8 mouse cellular contexts compared by ENCODE assay signal in the genomic region with DNA sequence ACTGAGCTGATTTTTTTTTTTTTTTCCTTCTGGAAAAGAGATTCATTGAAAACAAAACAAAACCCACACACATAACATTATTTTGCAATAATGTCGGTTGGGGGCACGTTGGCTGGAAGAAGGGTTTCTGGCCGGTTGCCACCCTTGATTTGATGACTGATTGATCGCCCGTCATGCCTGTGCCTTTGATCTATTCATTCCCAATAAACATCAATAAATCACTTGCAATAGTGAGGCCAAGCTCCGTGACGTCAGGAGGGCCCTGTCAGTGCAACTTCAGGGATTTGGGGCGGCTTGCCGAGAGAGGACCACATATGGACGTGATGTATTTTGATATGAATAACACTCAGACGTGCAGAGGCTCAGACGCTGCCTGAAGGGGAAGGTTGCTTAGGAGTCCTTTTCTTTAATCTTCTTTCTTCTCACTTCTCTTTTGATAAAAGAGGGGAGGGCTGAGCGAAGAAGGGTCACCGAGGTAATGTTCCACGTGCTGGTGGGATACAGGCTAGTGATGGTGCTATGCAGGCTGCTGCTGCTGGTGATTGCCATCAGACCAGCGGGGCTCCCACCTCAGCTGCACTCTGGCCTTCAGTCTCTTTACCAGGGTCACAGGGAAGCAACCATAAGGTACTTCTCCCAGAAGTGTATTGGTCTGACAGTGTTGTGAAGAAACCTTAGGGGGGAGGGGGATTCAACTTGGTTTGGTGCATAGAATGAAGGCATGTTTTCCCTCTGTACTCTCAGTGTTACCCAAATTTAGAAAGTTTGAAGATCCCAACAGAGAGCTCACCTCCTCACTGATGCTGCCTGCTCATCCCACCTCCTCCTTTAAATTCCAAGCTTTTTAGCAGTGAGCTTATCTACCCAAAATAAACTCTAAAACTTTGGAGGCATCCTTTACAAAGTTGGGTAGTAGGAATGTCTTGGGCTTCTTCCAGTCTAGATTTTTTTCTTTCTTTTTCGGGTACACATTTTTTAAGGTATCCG. TPM values are rescaled to one million over a fixed set of nuclear protein-coding genes. Genes with fewer than 3 reads are reported as not detected.
DNase-seq lines count a peak whose midpoint lies in the region; ATAC-seq lines count a peak whose summit lies in the region.

No protein-coding gene starts in this region.

- no peaks in the 10 kb centered on the region for H3K36me3 ChIP-seq in kidney, embryonic 14.5 days (ENCODE audit: control insufficient read depth, insufficient read depth, low read length)
- H3K36me3 ChIP-seq in embryonic facial prominence, embryonic 11.5 days (replicated peaks; ENCODE audit: control insufficient read depth, insufficient read depth, low read depth, low read length), result no peaks in the 10 kb centered on the region
- H3K36me3 ChIP-seq in intestine, embryonic 16.5 days (ENCODE audit: control insufficient read depth, insufficient read depth, low read length), result no peaks in the 10 kb centered on the region

- H3K9me3 ChIP-seq in kidney, embryonic 14.5 days (ENCODE audit: control insufficient read depth, low read length), result no peaks in the 10 kb centered on the region
- H3K9me3 ChIP-seq in embryonic facial prominence, embryonic 11.5 days (replicated peaks; ENCODE audit: control insufficient read depth, low read length), result no peaks in the 10 kb centered on the region
- H3K9me3 ChIP-seq in intestine, embryonic 16.5 days (ENCODE audit: control insufficient read depth, low read length), result no peaks in the 10 kb centered on the region

- peaks cover 35% of the 10 kb centered on the region for H3K27me3 ChIP-seq in kidney, embryonic 14.5 days (ENCODE audit: control insufficient read depth, insufficient read depth, low read length)
- peaks cover 12% of the 10 kb centered on the region for H3K27me3 ChIP-seq in embryonic facial prominence, embryonic 11.5 days (ENCODE audit: control insufficient read depth, insufficient read depth, low read length)
- peaks cover 7% of the 10 kb centered on the region for H3K27me3 ChIP-seq in intestine, embryonic 16.5 days (replicated peaks; ENCODE audit: control insufficient read depth, insufficient read depth, low read length)

- no peaks in the 10 kb centered on the region; the same call in 1 of the 2 replicates for H3K4me1 ChIP-seq in kidney, embryonic 14.5 days (ENCODE audit: control insufficient read depth, insufficient read depth, low read length)
- peaks cover 8% of the 10 kb centered on the region for H3K4me1 ChIP-seq in embryonic facial prominence, embryonic 11.5 days (ENCODE audit: control insufficient read depth, insufficient read depth, low read length)
- peaks cover 16% of the 10 kb centered on the region for H3K4me1 ChIP-seq in intestine, embryonic 16.5 days (ENCODE audit: control insufficient read depth, insufficient read depth, low read length)

- H3K4me3 ChIP-seq in kidney, embryonic 14.5 days (ENCODE audit: low read length), result peak overlapping the region; percentile 74
- peak overlapping the region; percentile 79 for H3K4me3 ChIP-seq in embryonic facial prominence, embryonic 11.5 days (ENCODE audit: low read depth, low read length)
- peak overlapping the region; percentile 81 for H3K4me3 ChIP-seq in intestine, embryonic 16.5 days (ENCODE audit: low read length)

- ATAC-seq in kidney, embryonic 14.5 days (ENCODE audit: low FRiP score, low TSS enrichment), result no peak
- ATAC-seq in embryonic facial prominence, embryonic 11.5 days (replicated peaks; ENCODE audit: insufficient number of reproducible peaks, low FRiP score, low TSS enrichment, low read depth), result no peak
- no peak for ATAC-seq in intestine, embryonic 16.5 days

- H3K9ac ChIP-seq in kidney, embryonic 14.5 days (ENCODE audit: low read depth, low read length), result peak overlapping the region; percentile 74
- no peak overlapping the region for H3K9ac ChIP-seq in embryonic facial prominence, embryonic 11.5 days (replicated peaks; ENCODE audit: low read length)
- H3K9ac ChIP-seq in intestine, embryonic 16.5 days (ENCODE audit: low read depth, low read length), result peak overlapping the region; percentile 81

- no peak overlapping the region for H3K27ac ChIP-seq in kidney, embryonic 14.5 days (ENCODE audit: low read depth, low read length)
- H3K27ac ChIP-seq in embryonic facial prominence, embryonic 11.5 days (replicated peaks; ENCODE audit: low read depth, low read length), result no peak overlapping the region
- no peak overlapping the region for H3K27ac ChIP-seq in intestine, embryonic 16.5 days (ENCODE audit: low read length)

- 10% methylated on average over 18 of the region's 18 CpGs for WGBS in kidney, embryonic 14.5 days
- 11% methylated on average over 18 of the region's 18 CpGs for WGBS in embryonic facial prominence, embryonic 11.5 days
- 17% methylated on average over 18 of the region's 18 CpGs for WGBS in intestine, embryonic 16.5 days

- no peak for DNase-seq in kidney, adult 9 months
- no peak for DNase-seq in embryonic facial prominence, embryonic 11.5 days (ENCODE audit: low spot score)
- DNase-seq in neural tube, embryonic 10.5 days (ENCODE audit: extremely low spot score, low spot score), result peak; percentile 64
- DNase-seq in layer of hippocampus, adult 9-11 months, result no peak
- DNase-seq in layer of hippocampus, postnatal 10 days (ENCODE audit: low spot score in 2 of 2), result no peak
- DNase-seq in layer of hippocampus, postnatal 14 days (ENCODE audit: low spot score in 2 of 2), result no peak

- H3K4me2 ChIP-seq in kidney, embryonic 14.5 days (replicated peaks; ENCODE audit: low read depth, low read length), result peak overlapping the region; percentile 99
- H3K4me2 ChIP-seq in embryonic facial prominence, embryonic 11.5 days (ENCODE audit: low read depth, low read length), result peak overlapping the region; percentile 97
- H3K4me2 ChIP-seq in intestine, embryonic 16.5 days (ENCODE audit: low read depth, low read length), result peak overlapping the region; percentile 96

RNA-seq across cellular contexts. Expression of gene Tshz3, which starts 1.4 kb away (rescaled TPM):
- polyA plus RNA-seq in kidney, embryonic 14.5 days (2014; fragmentation: Nextera tagmentation; extraction: Ambion mirVana), result 13.2 and 17.9 TPM in 2 replicates
- 3.7 and 4.9 TPM in 2 replicates for polyA plus RNA-seq in embryonic facial prominence, embryonic 11.5 days (2014; fragmentation: Nextera tagmentation; extraction: Ambion mirVana)
- polyA plus RNA-seq in intestine, embryonic 16.5 days (2015; fragmentation: Nextera tagmentation; extraction: Ambion mirVana), result 9.7 and 10.4 TPM in 2 replicates
- total RNA-seq in layer of hippocampus, postnatal 10 days (2021), result 10 to 100 TPM; 20.0 to 25.9 TPM
- total RNA-seq in layer of hippocampus, postnatal 14 days (2021), result 10 to 100 TPM in 1 of 2 experiments, 1 to 10 TPM in 1; 6.5 to 11.8 TPM
